Mouse (Mus musculus): ENCODE measurements around the gene Rasgrp4. TPM values are rescaled to one million over a fixed set of nuclear protein-coding genes. Genes with fewer than 3 reads are reported as not detected.
A peak's percentile ranks its signal among the peaks of the same experiment; 100 is the strongest.
"Not testable (repeated sequence)": the region's sequence is repeated elsewhere in the genome, so short reads cannot be mapped to it uniquely, and the experiment has no call there.

The Rasgrp4 gene
- polyA plus RNA-seq, 1 experiment: 2.7 TPM

DNA sequence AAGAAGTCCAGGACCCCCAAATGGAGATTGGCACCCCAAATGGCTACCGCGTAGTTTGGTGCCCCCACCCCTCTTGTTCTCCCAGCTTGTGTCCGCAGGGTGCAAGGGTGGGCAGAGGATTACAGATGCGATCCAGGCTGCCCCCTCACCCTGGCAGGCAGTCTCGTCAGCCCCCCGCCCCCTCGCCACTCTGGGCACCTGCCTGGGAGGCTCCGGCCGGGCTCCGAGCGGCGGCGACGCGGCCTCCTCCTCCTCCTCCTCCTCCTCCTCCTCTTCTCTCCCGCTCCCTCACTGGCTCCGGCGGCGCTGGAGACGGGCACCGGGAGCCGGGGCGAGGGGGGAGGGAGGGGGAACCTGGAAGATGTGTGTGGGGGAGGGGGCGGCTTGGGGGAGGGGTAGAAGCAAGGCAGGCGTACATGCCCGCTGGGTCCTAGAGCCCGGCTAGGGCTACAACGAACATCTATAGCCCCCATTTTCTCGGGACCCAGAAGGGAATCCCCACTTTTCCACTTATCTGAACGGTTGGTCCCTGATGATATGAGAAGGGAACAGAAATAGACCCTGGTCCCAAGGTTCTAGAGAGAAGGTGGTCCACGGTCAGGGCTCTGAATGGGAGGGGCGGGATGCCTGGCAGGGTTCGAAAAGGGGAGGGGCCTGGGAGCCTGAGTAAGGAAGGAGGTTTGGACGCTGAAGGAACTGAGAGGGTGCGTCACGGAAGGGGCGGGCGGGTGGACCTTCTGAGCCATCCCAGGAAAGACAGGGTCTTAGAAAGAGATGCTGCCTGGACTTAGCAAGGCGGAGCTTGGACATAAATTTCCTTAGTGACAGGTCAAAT is 34.8 kb downstream of the Rasgrp4 start:
- DNase-seq (ENCODE audit: low read depth): peak; percentile 94
- TF ChIP-seq CTCF (IDR thresholded peaks at IDR 0.05; ENCODE audit: borderline replicate concordance, extremely low read depth, insufficient read depth, insufficient read length) (no peak), POLR2A (IDR thresholded peaks at IDR 0.05; ENCODE audit: borderline replicate concordance, extremely low read depth, insufficient read depth, insufficient read length, poor library complexity, severe bottlenecking) (no peak)

DNA sequence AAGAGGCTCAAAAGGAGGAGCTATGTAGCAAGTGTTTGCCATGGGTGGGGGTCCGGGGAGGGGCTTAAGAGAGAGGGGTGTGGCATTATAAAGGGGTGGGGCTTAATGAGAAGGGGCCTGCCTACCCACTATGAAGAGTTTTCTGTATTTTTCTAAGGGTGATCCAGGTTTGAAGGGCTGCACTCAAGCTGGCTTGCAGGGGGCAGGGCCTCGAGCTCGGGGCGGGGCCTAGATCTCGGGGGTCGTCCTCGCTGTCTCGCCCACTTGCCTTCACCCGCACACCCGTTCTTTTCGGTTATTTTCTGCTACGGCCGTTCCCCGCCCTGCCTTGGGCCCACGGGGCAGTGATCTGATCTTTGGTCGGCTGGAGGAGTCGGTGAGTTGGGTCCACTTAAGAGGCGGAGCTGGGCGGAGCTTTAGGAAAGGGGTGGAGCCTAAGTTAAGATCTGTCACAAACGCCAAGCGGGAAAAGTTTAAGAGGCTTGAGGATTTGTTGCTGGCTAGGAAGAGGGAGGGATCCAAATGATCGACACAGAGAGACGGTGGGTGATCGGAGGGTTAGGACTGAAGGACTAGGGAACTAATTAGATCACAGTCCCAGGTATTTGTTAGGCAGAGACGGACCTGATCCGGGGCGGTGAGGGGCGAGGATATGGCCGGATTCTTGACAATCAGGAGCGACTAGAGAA is 35.6 kb downstream of the Rasgrp4 start, which contains the start of the genes Ggn and Spred3:
Ggn (plus strand) TSS at position 145 of the 689 bp plus-strand sequence.
Spred3 (minus strand) TSS at position 346 of the 689 bp plus-strand sequence.
- TF ChIP-seq POLR2A (IDR thresholded peaks at IDR 0.05; ENCODE audit: borderline replicate concordance, extremely low read depth, insufficient read depth, insufficient read length, poor library complexity, severe bottlenecking) (no peak), CTCF (IDR thresholded peaks at IDR 0.05; ENCODE audit: borderline replicate concordance, extremely low read depth, insufficient read depth, insufficient read length) (no peak)
- peak; percentile 75 for DNase-seq (ENCODE audit: low read depth)

DNA sequence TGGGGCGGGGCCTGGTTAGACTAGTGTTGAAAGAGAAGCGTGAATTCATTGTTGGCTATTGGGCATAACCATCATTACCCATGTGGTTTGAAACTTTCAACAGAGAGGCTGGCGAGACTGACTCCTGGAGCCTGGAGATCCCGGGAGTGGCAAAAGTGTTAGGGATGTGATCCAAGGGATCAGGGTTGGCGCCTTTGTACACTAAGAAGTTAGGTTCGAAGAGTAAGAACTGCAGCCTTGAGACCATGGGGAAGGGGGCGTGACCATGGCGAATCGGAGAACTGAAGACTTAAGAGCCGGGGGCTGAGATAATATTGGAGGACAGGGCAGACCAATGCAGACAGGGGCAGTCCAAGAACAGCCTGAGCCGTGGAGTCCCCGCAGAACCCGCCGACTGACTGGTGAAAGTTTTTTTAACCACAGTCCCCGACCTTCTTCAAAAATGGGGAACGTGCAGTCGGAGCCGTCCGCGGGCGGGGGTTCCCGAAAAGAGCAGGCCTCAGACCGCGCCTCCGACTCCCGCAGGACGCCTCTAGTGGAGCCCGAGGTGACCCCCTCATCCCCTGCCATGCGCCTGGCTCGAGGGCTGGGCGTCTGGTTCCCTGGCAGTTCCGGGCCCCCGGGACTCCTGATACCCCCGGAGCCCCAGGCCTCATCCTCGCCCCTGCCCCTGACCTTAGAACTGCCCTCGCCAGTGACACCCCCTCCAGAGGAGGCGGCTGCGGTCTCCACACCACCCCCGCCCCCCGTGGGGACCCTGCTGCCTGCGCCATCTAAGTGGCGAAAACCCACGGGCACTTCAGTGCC is 36.3 kb downstream of the Rasgrp4 start:
- peak; percentile 32 for DNase-seq (ENCODE audit: low read depth)

DNA sequence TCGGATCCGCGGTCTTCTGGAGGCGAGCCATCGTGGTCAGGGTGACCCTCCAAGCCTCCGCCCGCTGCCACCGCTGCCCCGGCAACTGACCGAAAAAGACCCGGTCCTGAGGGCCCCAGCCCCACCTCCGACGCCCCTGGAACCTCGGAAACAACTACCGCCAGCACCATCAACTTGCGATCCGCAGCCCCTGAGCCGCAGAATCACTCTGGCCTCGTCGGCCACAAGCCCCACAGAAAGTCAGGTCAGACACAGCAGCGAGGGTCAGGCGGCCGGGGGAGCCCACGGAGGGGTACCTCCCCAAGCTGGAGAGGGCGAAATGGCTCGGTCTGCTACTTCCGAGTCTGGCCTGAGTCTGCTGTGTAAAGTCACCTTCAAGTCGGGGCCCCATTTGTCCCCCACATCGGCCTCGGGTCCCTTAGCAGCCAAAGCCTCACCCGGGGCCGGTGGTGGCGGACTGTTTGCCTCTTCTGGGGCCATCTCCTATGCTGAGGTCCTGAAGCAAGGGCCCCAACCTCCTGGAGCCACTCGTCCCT is 37.0 kb downstream of the Rasgrp4 start:
- no peak for TF ChIP-seq CTCF (IDR thresholded peaks at IDR 0.05; ENCODE audit: borderline replicate concordance, extremely low read depth, insufficient read depth, insufficient read length)
- TF ChIP-seq POLR2A (IDR thresholded peaks at IDR 0.05; ENCODE audit: borderline replicate concordance, extremely low read depth, insufficient read depth, insufficient read length, poor library complexity, severe bottlenecking): no peak
- DNase-seq (ENCODE audit: low read depth): peak; percentile 2

More for the DNA sequence above, 36.3 kb downstream of the Rasgrp4 start:
- TF ChIP-seq CTCF (IDR thresholded peaks at IDR 0.05; ENCODE audit: borderline replicate concordance, extremely low read depth, insufficient read depth, insufficient read length) (no peak), POLR2A (IDR thresholded peaks at IDR 0.05; ENCODE audit: borderline replicate concordance, extremely low read depth, insufficient read depth, insufficient read length, poor library complexity, severe bottlenecking) (no peak)

DNA sequence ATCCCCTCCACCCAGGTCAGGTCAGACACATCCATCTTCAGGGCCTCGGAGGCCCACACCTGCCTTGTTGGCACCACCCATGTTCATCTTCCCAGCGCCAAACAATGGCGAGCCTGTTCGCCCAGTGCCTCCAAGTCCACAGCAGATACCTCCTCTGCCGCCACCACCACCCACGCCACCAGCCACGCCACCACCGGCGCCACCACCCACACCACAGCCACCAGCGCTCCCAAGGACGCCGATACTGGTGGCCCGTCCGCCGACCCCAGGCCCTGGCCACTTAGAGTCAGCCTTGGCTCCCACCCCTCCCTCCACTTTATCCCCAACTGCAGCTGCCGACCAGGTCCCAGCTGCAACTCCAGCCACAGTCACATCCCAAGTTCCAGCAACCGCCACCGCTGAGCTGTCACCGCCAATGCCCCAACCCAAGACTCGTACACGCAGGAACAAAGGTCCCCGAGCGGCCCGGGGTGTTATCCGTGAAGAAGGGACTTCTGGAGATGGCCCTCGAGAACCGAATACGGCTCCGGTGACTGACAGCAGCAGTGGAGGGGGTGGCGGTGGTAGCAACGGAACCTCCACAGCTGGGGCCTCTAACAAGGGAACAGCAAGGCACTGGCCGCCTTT is 37.9 kb downstream of the Rasgrp4 start:
- peak; percentile 10 for DNase-seq (ENCODE audit: low read depth)
- no peak for TF ChIP-seq CTCF (IDR thresholded peaks at IDR 0.05; ENCODE audit: borderline replicate concordance, extremely low read depth, insufficient read depth, insufficient read length)
- TF ChIP-seq POLR2A (IDR thresholded peaks at IDR 0.05; ENCODE audit: borderline replicate concordance, extremely low read depth, insufficient read depth, insufficient read length, poor library complexity, severe bottlenecking): no peak

DNA sequence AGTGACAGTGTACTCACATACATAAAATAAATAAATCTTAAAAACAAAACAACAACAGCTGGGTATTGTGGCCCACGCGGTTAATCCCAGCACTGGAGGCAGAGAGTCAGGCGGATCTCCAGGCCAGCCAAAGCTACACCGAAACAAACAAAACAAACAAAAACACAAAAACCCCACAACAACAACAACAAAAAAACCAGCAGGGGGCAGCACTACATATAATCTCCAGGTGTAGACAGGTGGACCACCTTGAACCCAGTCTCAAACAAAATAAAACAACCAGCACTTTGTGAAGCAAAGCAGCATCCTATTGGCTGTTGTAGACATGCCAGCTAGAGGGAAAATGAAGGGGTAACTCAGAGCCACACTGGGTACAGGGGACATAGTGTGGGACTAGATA is 43.5 kb downstream of the Rasgrp4 start:
- DNase-seq (ENCODE audit: low read depth): no peak
- TF ChIP-seq CTCF (IDR thresholded peaks at IDR 0.05; ENCODE audit: borderline replicate concordance, extremely low read depth, insufficient read depth, insufficient read length) (no peak), POLR2A (IDR thresholded peaks at IDR 0.05; ENCODE audit: borderline replicate concordance, extremely low read depth, insufficient read depth, insufficient read length, poor library complexity, severe bottlenecking) (no peak)

DNA sequence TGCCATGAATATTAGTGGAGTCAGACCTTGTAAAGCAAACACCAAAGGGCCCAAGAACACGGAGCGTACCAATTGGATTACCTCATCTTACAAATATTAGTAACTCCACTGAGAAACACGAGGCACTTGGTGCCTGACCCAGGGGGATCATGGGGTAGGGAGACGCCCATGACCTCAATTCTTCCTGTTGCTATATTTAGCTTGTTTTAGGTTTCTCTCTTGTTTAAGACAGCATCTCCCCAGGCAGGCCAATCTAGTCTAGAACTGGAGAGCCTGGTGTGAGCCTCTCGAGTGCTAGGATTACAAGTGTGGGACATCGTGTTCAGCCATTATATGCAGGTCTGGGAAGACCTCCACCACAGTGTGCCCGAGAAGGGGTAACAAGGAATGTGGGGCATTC is 44.7 kb downstream of the Rasgrp4 start:
- DNase-seq (ENCODE audit: low read depth): no peak
- no peak for TF ChIP-seq CTCF (IDR thresholded peaks at IDR 0.05; ENCODE audit: borderline replicate concordance, extremely low read depth, insufficient read depth, insufficient read length)
- TF ChIP-seq POLR2A (IDR thresholded peaks at IDR 0.05; ENCODE audit: borderline replicate concordance, extremely low read depth, insufficient read depth, insufficient read length, poor library complexity, severe bottlenecking): no peak

DNA sequence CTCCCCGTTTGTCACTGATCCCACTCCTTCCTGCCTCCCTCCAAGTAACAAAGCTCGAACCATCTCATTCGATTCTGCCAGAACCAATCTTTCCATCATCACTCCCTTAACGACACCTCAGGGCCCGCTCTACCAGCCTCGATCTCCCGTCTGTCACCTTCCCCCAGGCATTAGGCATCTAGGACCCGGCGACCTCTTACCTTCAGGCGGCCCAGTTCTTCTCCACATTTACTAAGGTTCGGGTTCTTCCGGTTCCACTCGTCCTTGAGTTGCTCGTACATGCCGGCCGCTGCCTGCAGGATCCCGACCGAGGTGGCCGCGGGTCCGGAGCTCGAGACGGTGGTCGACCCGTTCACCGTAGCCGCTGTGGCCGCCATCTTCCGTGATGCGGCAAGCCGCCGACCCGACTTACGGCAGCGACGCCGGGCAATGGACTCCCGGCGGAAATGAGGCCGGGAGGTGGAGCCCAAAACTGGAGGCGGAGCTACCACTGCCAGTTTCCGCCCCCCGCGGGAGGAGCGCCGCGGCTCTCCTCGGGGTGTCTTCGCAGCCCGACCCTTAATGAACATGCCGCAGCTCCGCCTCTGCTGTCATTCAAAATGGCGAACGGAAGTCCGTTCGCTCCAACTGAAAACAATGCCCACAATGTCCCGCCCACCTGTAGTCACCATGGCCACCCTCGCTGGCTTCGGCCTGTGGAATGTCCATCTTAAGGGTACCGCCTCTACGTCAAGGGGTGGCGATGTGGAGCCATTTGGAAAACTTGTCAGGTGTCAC is 45.6 kb downstream of the Rasgrp4 start, which contains the start of gene Psmd8:
Psmd8 (minus strand) TSS at position 625 of the 777 bp plus-strand sequence.
- DNase-seq (ENCODE audit: low read depth): peak; percentile 99
- TF ChIP-seq CTCF (IDR thresholded peaks at IDR 0.05; ENCODE audit: borderline replicate concordance, extremely low read depth, insufficient read depth, insufficient read length): peak; percentile 26; the same call in 1 of the 2 replicates
- TF ChIP-seq POLR2A (IDR thresholded peaks at IDR 0.05; ENCODE audit: borderline replicate concordance, extremely low read depth, insufficient read depth, insufficient read length, poor library complexity, severe bottlenecking): peak; percentile 84

DNA sequence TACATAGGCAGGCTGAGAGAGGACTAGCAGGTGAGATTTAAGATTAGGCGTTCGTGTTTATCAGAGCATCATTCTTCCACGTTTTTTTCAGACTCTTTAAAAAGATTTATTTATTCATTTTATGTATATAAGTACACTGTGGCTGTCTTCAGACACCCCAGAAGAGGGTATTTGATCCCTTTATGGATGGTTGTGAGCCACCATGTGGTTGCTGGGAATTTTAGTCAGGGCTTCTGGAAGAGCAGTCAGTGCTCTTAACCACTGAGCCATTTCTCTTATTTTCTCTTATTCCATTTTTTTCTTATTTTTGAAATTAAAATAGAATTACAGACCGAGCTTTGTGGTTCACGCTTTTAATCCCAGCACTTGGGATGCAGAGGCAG is 46.2 kb downstream of the Rasgrp4 start:
- no peak for DNase-seq (ENCODE audit: low read depth)
- TF ChIP-seq CTCF (IDR thresholded peaks at IDR 0.05; ENCODE audit: borderline replicate concordance, extremely low read depth, insufficient read depth, insufficient read length) (no peak), POLR2A (IDR thresholded peaks at IDR 0.05; ENCODE audit: borderline replicate concordance, extremely low read depth, insufficient read depth, insufficient read length, poor library complexity, severe bottlenecking) (no peak)

DNA sequence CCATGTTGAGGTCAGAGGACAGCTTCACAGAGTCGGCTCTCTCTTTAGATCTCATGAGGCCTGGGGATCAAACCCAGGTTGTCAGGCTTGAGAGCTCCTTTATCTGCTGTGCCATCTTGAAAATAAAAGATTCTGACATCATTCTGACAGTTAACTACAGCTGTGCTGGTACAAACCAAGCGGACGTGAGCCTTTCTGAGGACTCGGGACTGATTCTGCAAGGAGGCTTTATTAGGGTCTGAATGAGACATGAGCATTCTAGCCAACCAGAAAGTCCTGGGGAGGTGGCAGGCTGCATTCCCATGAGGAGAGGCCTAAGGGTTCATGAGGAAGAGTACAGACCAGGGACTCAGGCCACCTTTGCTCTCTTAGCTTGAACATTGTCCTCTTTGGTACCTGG is 46.7 kb downstream of the Rasgrp4 start:
- DNase-seq (ENCODE audit: low read depth): not testable (repeated sequence)

DNA sequence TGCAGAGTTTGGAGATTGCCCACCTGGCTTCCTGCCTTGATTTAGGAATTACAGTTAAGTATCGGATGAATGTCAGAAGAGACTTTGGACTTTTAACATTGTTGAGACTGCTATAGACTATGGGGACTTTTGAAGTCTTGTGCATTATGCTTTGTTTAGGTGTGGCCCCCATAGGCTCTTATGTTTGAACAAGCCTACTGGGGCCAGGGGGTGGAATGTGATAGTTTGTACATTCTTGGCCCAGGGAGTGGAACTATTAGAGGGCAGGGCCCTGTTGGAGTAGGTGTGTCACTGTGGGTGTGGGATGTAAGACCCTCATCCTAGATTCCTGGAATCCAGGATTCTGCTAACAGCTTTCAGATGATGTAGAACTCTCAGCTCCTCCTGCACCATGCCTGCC is 59.6 kb downstream of the Rasgrp4 start:
- not testable (repeated sequence) for DNase-seq (ENCODE audit: low read depth)

All from brain, embryonic 14.5 days (tissue).